Mouse (Mus musculus) intestine, embryonic 16.5 days (tissue): ENCODE measurements around the gene Lrrfip2. TPM values are rescaled to one million over a fixed set of nuclear protein-coding genes. Genes with fewer than 3 reads are reported as not detected.
A peak's percentile ranks its signal among the peaks of the same experiment; 100 is the strongest.

Experiments used
- ATAC-seq: fragments of 200-750 bp; cut with Nextera tagmentation; 2 replicates; pipeline ENCODE4 v1.8.0; 2017; ENCODE audit warnings: moderate TSS enrichment, moderate library complexity
- H3K27ac ChIP-seq: fragments of 300-500 bp; sonication (generic); 2 replicates; pipeline ENCODE4 v1.5.1; 2014; ENCODE audit warnings: mild to moderate bottlenecking, low read length
- H3K27me3 ChIP-seq: fragments of 300-500 bp; sonication (generic); replicated peaks from 2 replicates; pipeline ENCODE4 v1.6.1; 2014; ENCODE audit warnings: low read length, control low read depth, mixed read lengths; ENCODE audit not compliant: control insufficient read depth, insufficient read depth
- H3K36me3 ChIP-seq: fragments of 300-500 bp; sonication (generic); 2 replicates; pipeline ENCODE4 v1.6.1; 2014; ENCODE audit warnings: low read length, control low read depth; ENCODE audit not compliant: control insufficient read depth, insufficient read depth
- H3K4me1 ChIP-seq: fragments of 300-500 bp; sonication (generic); 2 replicates; pipeline ENCODE4 v1.6.1; 2014; ENCODE audit warnings: low read length, control low read depth, mixed read lengths; ENCODE audit not compliant: control insufficient read depth, insufficient read depth
- H3K4me2 ChIP-seq: fragments of 300-500 bp; sonication (generic); 2 replicates; pipeline ENCODE4 v1.6.1; 2014; ENCODE audit warnings: low read depth, low read length, control low read depth
- H3K4me3 ChIP-seq: fragments of 300-500 bp; sonication (generic); 2 replicates; pipeline ENCODE4 v1.5.1; 2014; ENCODE audit warnings: mild to moderate bottlenecking, low read length
- H3K9ac ChIP-seq: fragments of 300-500 bp; sonication (generic); 2 replicates; pipeline ENCODE4 v1.6.1; 2014; ENCODE audit warnings: low read depth, low read length
- H3K9me3 ChIP-seq: fragments of 300-500 bp; sonication (generic); 2 replicates; pipeline ENCODE4 v1.6.1; 2016; ENCODE audit warnings: low read length, control low read depth; ENCODE audit not compliant: control insufficient read depth
- WGBS: fragments of 180-500 bp; shearing (Covaris S2); extraction: QIAGEN DNeasy Blood & Tissue Kit; methylation state at CpG from one replicate; pipeline ENCODE4 v1.1.7; 2014; 5-methylcytosine and 5-hydroxymethylcytosine counted together
- polyA plus RNA-seq: library from polyadenylated mRNA; unstranded; fragments of >200 nt; fragmentation: Nextera tagmentation; extraction: Ambion mirVana; gene quantifications from 2 replicates; pipeline ENCODE4 v1.2.1, GENCODE M21; 2015

Lrrfip2 gene
- polyA plus RNA-seq = 38.4 and 39.4 TPM in 2 replicates

DNA sequence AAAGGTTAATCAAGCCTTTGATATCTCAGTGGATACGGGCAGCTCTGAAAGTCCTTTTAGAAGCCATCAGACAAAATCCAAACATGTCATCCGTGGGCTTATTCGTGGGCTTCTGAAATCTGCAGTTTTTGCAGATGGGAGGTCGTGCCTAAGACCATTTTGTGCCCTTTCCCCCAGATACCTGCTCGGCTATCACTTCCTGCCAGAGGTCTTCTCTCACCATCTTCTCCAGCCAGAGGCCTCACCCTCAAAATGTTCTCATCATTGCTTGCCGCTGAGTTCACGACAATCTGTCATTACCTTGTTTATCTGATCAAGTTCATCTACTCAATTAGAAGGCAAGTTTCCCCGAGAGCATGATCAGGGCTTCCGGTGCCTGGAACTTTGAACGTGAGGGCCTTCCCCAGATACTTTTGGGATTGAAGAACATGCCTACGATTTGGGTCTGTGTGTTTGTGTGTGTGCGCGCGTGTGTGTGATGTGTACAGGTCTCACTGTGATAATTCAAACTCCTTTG is at the start of gene Lrrfip2:
Gene Lrrfip2, plus strand, starts transcription at position 467 of the 517 bp plus-strand sequence.
- Histone ChIP-seq H3K4me3 (peak within 1 kb of the TSS; percentile 72), H3K4me1 (peaks cover 11% of the 10 kb centered on the region), H3K9ac (peak within 1 kb of the TSS; percentile 83), H3K27me3 (no peaks in the 10 kb centered on the region), H3K36me3 (no peaks in the 10 kb centered on the region), H3K9me3 (no peaks in the 10 kb centered on the region), H3K4me2 (peak within 1 kb of the TSS; percentile 78), H3K27ac (peak within 1 kb of the TSS; percentile 88)
- 29% methylated on average over 14 of the region's 14 CpGs for WGBS
- ATAC-seq = no peak

DNA sequence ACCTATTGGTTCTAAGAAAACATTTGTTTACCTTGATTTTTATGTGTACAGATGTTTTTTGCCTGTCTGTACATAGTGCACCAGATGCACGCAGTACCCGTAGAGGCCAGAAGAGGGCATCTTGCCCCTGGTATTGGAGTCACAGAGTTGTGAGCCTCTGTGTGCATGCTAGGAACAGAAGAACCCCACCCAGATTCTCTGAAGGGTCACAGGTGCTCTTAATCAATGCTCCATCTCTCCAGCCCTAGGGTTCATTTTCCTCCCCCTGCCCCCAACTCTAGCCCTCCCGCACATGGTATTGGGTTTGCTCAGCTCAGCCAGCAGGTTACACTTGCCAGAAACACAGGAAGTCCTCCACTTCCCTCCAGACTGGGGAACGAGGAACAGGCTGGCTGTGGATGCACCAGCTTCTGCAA is 46.8 kb upstream of the Lrrfip2 start:
- Histone ChIP-seq H3K4me1 (no peaks in the 10 kb centered on the region), H3K9me3 (no peaks in the 10 kb centered on the region), H3K4me3 (no peak overlapping the region), H3K27ac (no peak overlapping the region), H3K4me2 (no peak overlapping the region), H3K36me3 (no peaks in the 10 kb centered on the region), H3K27me3 (no peaks in the 10 kb centered on the region), H3K9ac (no peak overlapping the region)
- ATAC-seq = 0 out of 2 replicates have a peak, but pooled peaks have one; percentile 36
- 29% methylated on average over 4 of the region's 4 CpGs for WGBS

DNA sequence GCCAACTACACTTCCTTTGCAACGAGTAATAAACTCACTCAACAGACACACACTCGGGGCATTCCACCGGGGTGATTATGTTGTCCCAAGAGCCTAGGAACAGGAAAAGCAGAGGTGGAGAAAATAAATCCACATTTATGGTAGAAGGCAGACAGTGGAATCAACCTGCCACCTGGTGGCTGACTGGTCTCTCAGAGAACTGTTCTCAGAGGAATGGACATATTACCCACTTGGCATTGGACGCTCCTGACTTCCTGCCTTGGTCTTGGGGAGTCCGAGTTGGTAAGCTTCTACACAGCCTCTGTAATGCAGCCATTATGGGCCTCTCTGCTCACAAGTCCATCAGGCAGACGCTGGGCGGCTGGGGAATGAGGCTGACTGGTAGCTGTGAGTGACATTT is 45.2 kb upstream of the Lrrfip2 start:
- Histone ChIP-seq H3K27me3 (no peaks in the 10 kb centered on the region), H3K4me3 (no peak overlapping the region), H3K27ac (no peak overlapping the region), H3K4me1 (no peaks in the 10 kb centered on the region), H3K9me3 (no peaks in the 10 kb centered on the region), H3K36me3 (no peaks in the 10 kb centered on the region), H3K4me2 (no peak overlapping the region), H3K9ac (no peak overlapping the region)
- ATAC-seq = no peak
- 35% methylated on average over 7 of the region's 7 CpGs for WGBS

- Histone ChIP-seq H3K4me2 (no peak overlapping the region), H3K4me3 (no peak overlapping the region), H3K27ac (no peak overlapping the region), H3K4me1 (no peaks in the 10 kb centered on the region), H3K9me3 (no peaks in the 10 kb centered on the region), H3K36me3 (no peaks in the 10 kb centered on the region), H3K9ac (no peak overlapping the region), H3K27me3 (no peaks in the 10 kb centered on the region)
- no peak for ATAC-seq
- 80% methylated on average over 4 of the region's 4 CpGs for WGBS
Measured at GRCm38 (mm10) chr9:111072971-111073370, 44.4 kb upstream of the Lrrfip2 start.

DNA sequence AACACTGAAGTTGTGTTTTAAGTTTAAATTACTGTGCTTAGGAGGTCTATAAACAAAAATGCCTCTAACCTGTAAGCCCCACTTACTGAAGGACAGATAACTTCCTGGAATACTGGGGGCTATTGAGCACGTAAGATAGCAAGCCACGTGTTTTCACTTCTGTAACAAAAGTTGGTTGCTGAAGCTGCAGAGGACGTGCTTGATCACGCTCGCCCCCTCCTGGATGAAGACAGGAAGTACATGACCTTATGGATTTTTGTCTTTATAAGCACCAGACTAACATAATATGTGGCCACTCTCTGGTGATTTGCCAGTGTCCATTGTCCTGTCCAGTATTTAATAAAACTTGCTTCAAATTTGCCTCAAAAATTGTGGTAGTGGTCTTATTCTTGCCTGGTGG is 39.6 kb upstream of the Lrrfip2 start:
- Histone ChIP-seq H3K4me2 (no peak overlapping the region), H3K27ac (no peak overlapping the region), H3K4me1 (no peaks in the 10 kb centered on the region), H3K9ac (no peak overlapping the region), H3K4me3 (no peak overlapping the region), H3K9me3 (no peaks in the 10 kb centered on the region), H3K27me3 (no peaks in the 10 kb centered on the region), H3K36me3 (no peaks in the 10 kb centered on the region)
- WGBS = 62% methylated on average over 5 of the region's 5 CpGs
- no peak for ATAC-seq

GRCm38 (mm10) chr9:111080801-111081200 is 36.6 kb upstream of the Lrrfip2 start:
- Histone ChIP-seq H3K9ac (no peak overlapping the region), H3K4me1 (no peaks in the 10 kb centered on the region), H3K27me3 (no peaks in the 10 kb centered on the region), H3K9me3 (no peaks in the 10 kb centered on the region), H3K4me2 (no peak overlapping the region), H3K36me3 (no peaks in the 10 kb centered on the region), H3K4me3 (no peak overlapping the region), H3K27ac (no peak overlapping the region)
- ATAC-seq = no peak
- WGBS = 90% methylated on average over 8 of the region's 8 CpGs

DNA sequence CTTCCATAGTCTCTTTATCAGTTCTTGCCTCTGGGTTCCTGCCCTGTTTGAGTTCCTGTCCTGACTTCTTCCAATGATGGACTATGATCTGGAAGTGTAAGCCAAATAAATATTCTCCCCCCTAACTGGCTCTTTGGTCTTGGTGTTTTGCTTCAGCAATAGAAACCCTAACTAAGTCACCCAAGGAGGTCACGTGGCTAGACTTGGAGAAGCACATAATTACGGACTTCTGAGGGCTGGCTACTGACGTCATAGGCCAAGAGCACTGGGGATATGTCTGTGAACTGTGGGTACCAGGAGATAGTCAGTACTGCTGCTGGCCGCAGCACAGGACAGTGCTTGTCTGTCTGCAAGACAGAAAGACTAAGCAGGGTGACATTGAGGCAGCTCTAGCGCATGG is 35.6 kb upstream of the Lrrfip2 start:
- no peak overlapping the region for H3K4me2 ChIP-seq
- no peaks in the 10 kb centered on the region for H3K36me3 ChIP-seq
- H3K4me3 ChIP-seq = no peak overlapping the region
- H3K9me3 ChIP-seq = no peaks in the 10 kb centered on the region
- no peaks in the 10 kb centered on the region for H3K27me3 ChIP-seq
- 89% methylated on average over 5 of the region's 5 CpGs for WGBS
- no peak overlapping the region for H3K27ac ChIP-seq
- no peak overlapping the region for H3K9ac ChIP-seq
- ATAC-seq = no peak
- no peaks in the 10 kb centered on the region for H3K4me1 ChIP-seq

GRCm38 (mm10) chr9:111085329-111085728 is 32.1 kb upstream of the Lrrfip2 start:
- Histone ChIP-seq H3K36me3 (no peaks in the 10 kb centered on the region), H3K4me3 (no peak overlapping the region)

GRCm38 (mm10) chr9:111086137-111086536 is 31.3 kb upstream of the Lrrfip2 start:
- Histone ChIP-seq H3K27me3 (no peaks in the 10 kb centered on the region), H3K27ac (no peak overlapping the region), H3K4me3 (no peak overlapping the region), H3K36me3 (no peaks in the 10 kb centered on the region), H3K9ac (no peak overlapping the region), H3K9me3 (no peaks in the 10 kb centered on the region), H3K4me2 (no peak overlapping the region), H3K4me1 (no peaks in the 10 kb centered on the region)
- WGBS = 69% methylated on average over 6 of the region's 6 CpGs
- no peak for ATAC-seq

More at GRCm38 (mm10) chr9:111085329-111085728, 32.1 kb upstream of the Lrrfip2 start:
- no peak overlapping the region for H3K9ac ChIP-seq
- no peaks in the 10 kb centered on the region for H3K9me3 ChIP-seq
- H3K27ac ChIP-seq = no peak overlapping the region
- no peak overlapping the region for H3K4me2 ChIP-seq
- WGBS = 48% methylated on average over 4 of the region's 4 CpGs
- H3K27me3 ChIP-seq = no peaks in the 10 kb centered on the region
- no peaks in the 10 kb centered on the region for H3K4me1 ChIP-seq
- no peak for ATAC-seq

GRCm38 (mm10) chr9:111086995-111087606 is 30.3 kb upstream of the Lrrfip2 start:
- Histone ChIP-seq H3K27me3 (no peaks in the 10 kb centered on the region), H3K4me1 (no peaks in the 10 kb centered on the region), H3K9me3 (no peaks in the 10 kb centered on the region), H3K36me3 (no peaks in the 10 kb centered on the region), H3K27ac (no peak overlapping the region), H3K4me2 (no peak overlapping the region), H3K9ac (no peak overlapping the region), H3K4me3 (no peak overlapping the region)
- ATAC-seq = no peak
- WGBS = 36% methylated on average over 3 of the region's 3 CpGs
